Mouse (Mus musculus): ENCODE measurements around the gene Fam184b. TPM values are rescaled to one million over a fixed set of nuclear protein-coding genes. Genes with fewer than 3 reads are reported as not detected.
A peak's percentile ranks its signal among the peaks of the same experiment; 100 is the strongest.

Gene Fam184b
- polyA plus RNA-seq, 1 experiment from 2014 or later = 2.8 TPM

- Histone ChIP-seq H3K4me2 (ENCODE audit: low read depth, low read length, severe bottlenecking) (no peak overlapping the region), H3K9me3 (ENCODE audit: control insufficient read depth, low read length) (no peaks in the 10 kb centered on the region), H3K4me1 (replicated peaks; ENCODE audit: control insufficient read depth, insufficient read depth, low read length) (no peaks in the 10 kb centered on the region), H3K9ac (ENCODE audit: low read length) (no peak overlapping the region), H3K27me3 (ENCODE audit: control insufficient read depth, insufficient read depth, low read length) (no peaks in the 10 kb centered on the region), H3K4me3 (ENCODE audit: low read depth, low read length) (no peak overlapping the region), H3K36me3 (ENCODE audit: control insufficient read depth, insufficient read depth, low read length) (no peaks in the 10 kb centered on the region), H3K27ac (ENCODE audit: low read depth, low read length) (no peak overlapping the region)
- no peak for DNase-seq (ENCODE audit: low spot score)
- 56% methylated on average over 10 of the region's 10 CpGs for WGBS
- no peak for ATAC-seq (replicated peaks; ENCODE audit: low FRiP score)
Observed at GRCm38 (mm10) chr5:45539502-45539901, 99.9 kb downstream of the Fam184b start.

DNA sequence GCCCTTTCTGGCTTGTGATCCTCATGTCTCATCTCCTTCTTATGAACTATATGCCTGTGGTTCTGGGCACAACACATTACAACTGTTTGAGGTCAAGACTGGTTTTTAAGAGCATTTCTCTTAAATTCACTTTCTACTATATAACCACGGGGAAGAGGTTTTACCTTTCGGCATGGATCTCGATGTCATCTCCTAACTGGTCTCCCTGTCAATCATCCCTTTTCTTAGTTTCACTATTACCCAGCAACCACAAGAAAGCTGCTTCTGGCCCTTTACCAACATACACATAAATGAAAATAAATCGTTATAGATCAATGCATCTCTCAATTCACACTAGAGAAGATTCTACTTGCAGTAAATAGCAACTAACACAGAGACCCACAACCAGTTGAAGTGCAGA is 104.2 kb downstream of the Fam184b start:
- Histone ChIP-seq H3K27ac (ENCODE audit: low read depth, low read length) (no peak overlapping the region), H3K9ac (ENCODE audit: low read length) (no peak overlapping the region)
- 76% methylated on average over 4 of the region's 4 CpGs for WGBS

DNA sequence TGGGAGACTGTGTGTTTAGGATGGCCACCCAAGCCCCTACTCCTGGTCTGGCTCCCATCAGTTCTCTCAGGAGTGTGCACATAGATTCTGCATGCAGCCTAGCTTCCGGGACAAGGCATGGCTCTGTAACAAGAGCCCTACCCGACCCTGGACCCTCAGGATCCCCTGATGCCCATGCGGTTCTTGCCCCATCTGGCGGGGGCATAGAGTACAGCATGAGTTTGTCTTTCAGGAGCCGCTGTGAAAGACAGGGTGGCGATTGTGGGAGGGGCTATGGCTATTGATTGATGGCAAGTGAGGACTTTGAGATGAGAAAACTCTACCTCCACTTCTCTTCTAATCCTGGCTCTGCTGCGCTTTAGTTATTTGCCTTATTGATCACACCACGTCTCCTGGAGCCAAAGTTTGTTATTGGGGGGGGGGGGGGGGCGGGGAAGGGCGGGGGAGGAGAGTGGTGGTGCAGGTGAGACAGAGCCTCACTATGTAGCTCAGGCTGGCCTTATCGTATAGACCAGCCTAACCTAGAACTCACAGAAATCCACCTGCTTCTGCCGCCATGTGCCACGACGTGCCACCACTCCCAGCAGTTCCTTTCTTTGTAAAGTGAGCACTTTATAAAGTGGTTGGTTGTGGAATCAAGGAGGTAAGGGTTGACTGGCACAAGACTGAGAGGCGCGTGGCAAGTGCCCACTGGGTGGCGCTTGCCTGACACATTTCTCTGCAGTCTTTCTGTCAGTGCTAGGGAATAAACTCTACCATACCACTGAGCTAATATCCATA is 104.9 kb downstream of the Fam184b start:
- H3K36me3 ChIP-seq (ENCODE audit: control insufficient read depth, insufficient read depth, low read length) = no peaks in the 10 kb centered on the region
- no peak overlapping the region for H3K27ac ChIP-seq (ENCODE audit: low read depth, low read length)
- no peak overlapping the region for H3K4me3 ChIP-seq (ENCODE audit: low read depth, low read length)
- peak; percentile 90 for ATAC-seq (replicated peaks; ENCODE audit: low FRiP score)
- H3K9me3 ChIP-seq (ENCODE audit: control insufficient read depth, low read length) = no peaks in the 10 kb centered on the region
- H3K27me3 ChIP-seq (ENCODE audit: control insufficient read depth, insufficient read depth, low read length) = no peaks in the 10 kb centered on the region
- no peaks in the 10 kb centered on the region for H3K4me1 ChIP-seq (replicated peaks; ENCODE audit: control insufficient read depth, insufficient read depth, low read length)
- 0 out of 2 replicates have a peak overlapping the region, but pooled peaks have one; percentile 21 for H3K4me2 ChIP-seq (ENCODE audit: low read depth, low read length, severe bottlenecking)
- H3K9ac ChIP-seq (ENCODE audit: low read length) = no peak overlapping the region
- peak; percentile 80 for DNase-seq (ENCODE audit: low spot score)
- WGBS = 6% methylated on average over 17 of the region's 17 CpGs

More for the DNA sequence above, 104.2 kb downstream of the Fam184b start:
- Histone ChIP-seq H3K4me3 (ENCODE audit: low read depth, low read length) (no peak overlapping the region), H3K9me3 (ENCODE audit: control insufficient read depth, low read length) (no peaks in the 10 kb centered on the region), H3K27me3 (ENCODE audit: control insufficient read depth, insufficient read depth, low read length) (no peaks in the 10 kb centered on the region), H3K36me3 (ENCODE audit: control insufficient read depth, insufficient read depth, low read length) (no peaks in the 10 kb centered on the region), H3K4me1 (replicated peaks; ENCODE audit: control insufficient read depth, insufficient read depth, low read length) (no peaks in the 10 kb centered on the region), H3K4me2 (ENCODE audit: low read depth, low read length, severe bottlenecking) (no peak overlapping the region)
- ATAC-seq (replicated peaks; ENCODE audit: low FRiP score) (no peak), DNase-seq (ENCODE audit: low spot score) (no peak)

DNA sequence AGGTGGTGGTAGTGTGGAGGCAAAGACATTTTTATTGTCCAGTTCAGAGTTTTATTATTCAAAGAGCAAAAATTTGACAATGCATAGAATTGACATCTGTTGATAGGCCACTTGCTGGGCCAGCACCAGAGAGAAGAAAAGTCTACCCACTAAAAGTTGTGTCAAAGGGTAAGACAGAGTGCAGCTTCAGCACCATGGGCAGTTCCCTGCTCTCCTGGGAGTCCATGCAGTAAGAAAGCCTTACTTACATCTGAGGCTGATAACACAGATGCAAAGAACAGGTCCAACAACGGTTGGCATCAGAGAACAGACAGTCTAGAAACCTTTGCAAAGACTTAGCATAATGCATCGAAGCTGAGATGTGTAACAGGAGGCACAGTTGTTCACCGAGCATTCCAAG is 109.7 kb downstream of the Fam184b start:
- Histone ChIP-seq H3K4me3 (ENCODE audit: low read depth, low read length) (no peak overlapping the region), H3K4me2 (ENCODE audit: low read depth, low read length, severe bottlenecking) (no peak overlapping the region), H3K9me3 (ENCODE audit: control insufficient read depth, low read length) (no peaks in the 10 kb centered on the region), H3K27ac (ENCODE audit: low read depth, low read length) (no peak overlapping the region), H3K27me3 (ENCODE audit: control insufficient read depth, insufficient read depth, low read length) (no peaks in the 10 kb centered on the region), H3K36me3 (ENCODE audit: control insufficient read depth, insufficient read depth, low read length) (peaks cover 10% of the 10 kb centered on the region; the same call in 1 of the 2 replicates), H3K9ac (ENCODE audit: low read length) (no peak overlapping the region), H3K4me1 (replicated peaks; ENCODE audit: control insufficient read depth, insufficient read depth, low read length) (no peaks in the 10 kb centered on the region)
- no peak for DNase-seq (ENCODE audit: low spot score)
- 90% methylated on average over 3 of the region's 3 CpGs for WGBS
- no peak for ATAC-seq (replicated peaks; ENCODE audit: low FRiP score)

- H3K36me3 ChIP-seq (ENCODE audit: control insufficient read depth, insufficient read depth, low read length) = peaks cover 10% of the 10 kb centered on the region; the same call in 1 of the 2 replicates
- 93% methylated on average over 4 of the region's 4 CpGs for WGBS
- no peak overlapping the region for H3K27ac ChIP-seq (ENCODE audit: low read depth, low read length)
- DNase-seq (ENCODE audit: low spot score) (no peak), ATAC-seq (replicated peaks; ENCODE audit: low FRiP score) (no peak)
- H3K4me3 ChIP-seq (ENCODE audit: low read depth, low read length) = no peak overlapping the region
- H3K9ac ChIP-seq (ENCODE audit: low read length) = no peak overlapping the region
- H3K4me1 ChIP-seq (replicated peaks; ENCODE audit: control insufficient read depth, insufficient read depth, low read length) = peaks cover 2% of the 10 kb centered on the region; the same call in 1 of the 2 replicates
- H3K4me2 ChIP-seq (ENCODE audit: low read depth, low read length, severe bottlenecking) = no peak overlapping the region
- no peaks in the 10 kb centered on the region for H3K9me3 ChIP-seq (ENCODE audit: control insufficient read depth, low read length)
- no peaks in the 10 kb centered on the region for H3K27me3 ChIP-seq (ENCODE audit: control insufficient read depth, insufficient read depth, low read length)
Observed at GRCm38 (mm10) chr5:45526338-45526737, 113.1 kb downstream of the Fam184b start.

- H3K36me3 ChIP-seq (ENCODE audit: control insufficient read depth, insufficient read depth, low read length) = peaks cover 10% of the 10 kb centered on the region; the same call in 1 of the 2 replicates
- H3K27me3 ChIP-seq (ENCODE audit: control insufficient read depth, insufficient read depth, low read length) = no peaks in the 10 kb centered on the region
- ATAC-seq (replicated peaks; ENCODE audit: low FRiP score) (no peak), DNase-seq (ENCODE audit: low spot score) (no peak)
- H3K27ac ChIP-seq (ENCODE audit: low read depth, low read length) = no peak overlapping the region
- no peak overlapping the region for H3K9ac ChIP-seq (ENCODE audit: low read length)
- no peak overlapping the region for H3K4me2 ChIP-seq (ENCODE audit: low read depth, low read length, severe bottlenecking)
- peaks cover 5% of the 10 kb centered on the region; the same call in 1 of the 2 replicates for H3K4me1 ChIP-seq (replicated peaks; ENCODE audit: control insufficient read depth, insufficient read depth, low read length)
- H3K4me3 ChIP-seq (ENCODE audit: low read depth, low read length) = no peak overlapping the region
- no peaks in the 10 kb centered on the region for H3K9me3 ChIP-seq (ENCODE audit: control insufficient read depth, low read length)
- 91% methylated on average over 10 of the region's 10 CpGs for WGBS
Observed at GRCm38 (mm10) chr5:45525101-45525500, 114.3 kb downstream of the Fam184b start.

DNA sequence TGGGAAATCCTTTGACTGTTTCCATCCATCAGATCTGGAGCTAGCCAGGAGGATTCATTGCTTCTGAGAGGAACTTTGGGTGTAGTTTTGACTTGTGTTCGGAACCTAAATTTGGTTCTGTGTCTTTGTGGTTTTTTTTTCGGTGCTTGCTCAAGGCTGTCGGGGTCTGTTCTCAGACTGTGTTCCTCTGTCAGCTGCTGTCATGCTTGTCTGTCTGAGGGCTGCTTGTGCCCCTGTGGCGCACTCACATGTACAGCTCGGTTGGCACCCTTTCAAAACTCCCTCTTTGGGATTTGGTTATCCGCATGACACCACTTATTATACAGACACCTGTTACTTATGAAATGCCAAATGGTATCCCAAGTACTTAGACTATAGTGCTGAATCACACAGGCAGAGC is 117.8 kb downstream of the Fam184b start:
- DNase-seq (ENCODE audit: low spot score) (peak; percentile 33), ATAC-seq (replicated peaks; ENCODE audit: low FRiP score) (no peak)
- H3K9me3 ChIP-seq (ENCODE audit: control insufficient read depth, low read length) = no peaks in the 10 kb centered on the region
- no peak overlapping the region for H3K27ac ChIP-seq (ENCODE audit: low read depth, low read length)
- no peak overlapping the region for H3K4me3 ChIP-seq (ENCODE audit: low read depth, low read length)
- peaks cover 5% of the 10 kb centered on the region; the same call in 1 of the 2 replicates for H3K4me1 ChIP-seq (replicated peaks; ENCODE audit: control insufficient read depth, insufficient read depth, low read length)
- WGBS = 93% methylated on average over 6 of the region's 6 CpGs
- peak overlapping the region; percentile 90 for H3K4me2 ChIP-seq (ENCODE audit: low read depth, low read length, severe bottlenecking)
- peaks cover 5% of the 10 kb centered on the region; the same call in 1 of the 2 replicates for H3K36me3 ChIP-seq (ENCODE audit: control insufficient read depth, insufficient read depth, low read length)
- no peak overlapping the region for H3K9ac ChIP-seq (ENCODE audit: low read length)
- H3K27me3 ChIP-seq (ENCODE audit: control insufficient read depth, insufficient read depth, low read length) = no peaks in the 10 kb centered on the region

DNA sequence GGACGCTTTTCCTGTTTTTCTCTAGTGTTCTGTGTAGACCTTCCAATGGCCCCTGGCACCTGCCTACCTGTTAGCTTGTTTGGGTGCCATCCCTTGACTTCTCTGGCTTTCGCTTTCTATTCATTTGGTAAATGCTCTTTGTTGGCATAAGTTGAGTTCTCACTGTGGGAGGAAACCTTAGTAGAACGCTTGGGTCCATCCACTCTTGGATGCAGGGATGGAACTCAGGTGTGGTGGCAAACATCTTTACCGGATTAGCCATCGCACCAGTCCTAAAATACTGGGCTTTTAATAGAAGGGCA is 118.7 kb downstream of the Fam184b start:
- H3K27me3 ChIP-seq (ENCODE audit: control insufficient read depth, insufficient read depth, low read length) = no peaks in the 10 kb centered on the region
- no peak overlapping the region for H3K27ac ChIP-seq (ENCODE audit: low read depth, low read length)
- WGBS = 3% methylated on average over 5 of the region's 5 CpGs
- ATAC-seq (replicated peaks; ENCODE audit: low FRiP score) (no peak), DNase-seq (ENCODE audit: low spot score) (no peak)
- peak overlapping the region; percentile 90 for H3K9ac ChIP-seq (ENCODE audit: low read length)
- H3K4me1 ChIP-seq (replicated peaks; ENCODE audit: control insufficient read depth, insufficient read depth, low read length) = peaks cover 5% of the 10 kb centered on the region; the same call in 1 of the 2 replicates
- peaks cover 2% of the 10 kb centered on the region; the same call in 1 of the 2 replicates for H3K36me3 ChIP-seq (ENCODE audit: control insufficient read depth, insufficient read depth, low read length)
- no peaks in the 10 kb centered on the region for H3K9me3 ChIP-seq (ENCODE audit: control insufficient read depth, low read length)
- H3K4me3 ChIP-seq (ENCODE audit: low read depth, low read length) = peak overlapping the region; percentile 94
- H3K4me2 ChIP-seq (ENCODE audit: low read depth, low read length, severe bottlenecking) = peak overlapping the region; percentile 90

All from forebrain, embryonic 11.5 days (tissue).